Mouse (Mus musculus): ENCODE measurements around the gene Myod1. TPM values are rescaled to one million over a fixed set of nuclear protein-coding genes. Genes with fewer than 3 reads are reported as not detected.

Myod1 gene
- total and polyA plus RNA-seq, 3 experiments: not detected

DNA sequence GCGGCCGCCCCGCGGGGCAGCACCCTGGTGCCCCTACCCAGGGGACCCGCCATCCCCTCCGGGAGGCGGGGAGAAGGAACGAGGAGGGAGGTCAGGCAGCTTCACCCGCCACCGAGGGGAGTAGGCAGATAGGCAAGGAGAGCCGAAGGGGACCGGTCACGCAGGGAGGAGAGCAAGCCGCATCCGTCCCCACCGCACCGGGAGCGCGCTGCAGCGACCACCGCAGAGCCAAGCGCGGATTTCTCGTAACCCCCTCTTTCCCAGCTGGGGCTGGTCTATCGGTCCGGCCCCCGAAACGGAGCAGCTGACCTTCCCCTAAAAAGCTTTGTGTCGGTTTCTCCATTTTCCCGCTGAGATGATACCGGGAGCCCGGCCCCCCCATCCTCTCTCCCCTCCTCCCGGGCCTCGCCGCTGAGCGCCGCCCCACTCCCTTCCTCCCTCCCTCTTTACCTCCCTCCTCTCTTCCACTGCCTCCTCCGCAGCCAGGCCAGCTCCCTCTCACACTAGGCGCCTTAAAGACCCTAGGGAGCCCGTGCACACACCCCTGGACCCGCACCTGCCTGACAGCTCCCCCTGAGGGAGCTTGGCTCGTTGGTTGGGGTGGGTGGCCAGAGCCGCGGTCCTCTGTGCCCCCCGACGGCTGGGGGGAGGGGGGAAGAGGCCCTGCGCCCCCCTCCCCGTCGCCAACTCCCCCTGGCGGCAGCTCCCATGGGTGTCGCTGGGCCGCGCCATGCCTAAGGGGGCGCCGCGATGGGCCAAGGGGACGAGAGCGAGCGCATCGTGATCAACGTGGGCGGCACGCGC lies 20.9 kb downstream of the Myod1 start:
- H3K4me3 ChIP-seq: no peak overlapping the region
- intact Hi-C loops (cut with DNase I): loop anchor here (10.0 kb wide), 1 partner anchor 318 kb away; the partner anchor contains the start of genes Saa3 and Saal1
- WGBS: 4% methylated on average over 62 of the region's 64 CpGs
- H3K4me1 ChIP-seq (ENCODE audit: control insufficient read depth, insufficient read depth, low read length): no peaks in the 10 kb centered on the region
- no peak overlapping the region for H3K9ac ChIP-seq (ENCODE audit: low read depth, low read length)
- no peaks in the 10 kb centered on the region for H3K79me2 ChIP-seq (replicated peaks; ENCODE audit: control insufficient read depth, insufficient read depth, low read length)
- no peak overlapping the region for H3K27ac ChIP-seq
- no peak for DNase-seq
- no peak for TF ChIP-seq POLR2A (IDR thresholded peaks at IDR 0.05; ENCODE audit: insufficient read depth, low read depth, low read length)
- no peak for TF ChIP-seq EP300 (IDR thresholded peaks at IDR 0.05; ENCODE audit: insufficient read depth, low read depth, low read length)
- TF ChIP-seq CTCF (IDR thresholded peaks at IDR 0.05): no peak
- no peaks in the 10 kb centered on the region for H3K36me3 ChIP-seq (ENCODE audit: control insufficient read depth, insufficient read depth, low read length)
- peaks cover 15% of the 10 kb centered on the region for H3K27me3 ChIP-seq (ENCODE audit: control insufficient read depth, insufficient read depth, low read length)

DNA sequence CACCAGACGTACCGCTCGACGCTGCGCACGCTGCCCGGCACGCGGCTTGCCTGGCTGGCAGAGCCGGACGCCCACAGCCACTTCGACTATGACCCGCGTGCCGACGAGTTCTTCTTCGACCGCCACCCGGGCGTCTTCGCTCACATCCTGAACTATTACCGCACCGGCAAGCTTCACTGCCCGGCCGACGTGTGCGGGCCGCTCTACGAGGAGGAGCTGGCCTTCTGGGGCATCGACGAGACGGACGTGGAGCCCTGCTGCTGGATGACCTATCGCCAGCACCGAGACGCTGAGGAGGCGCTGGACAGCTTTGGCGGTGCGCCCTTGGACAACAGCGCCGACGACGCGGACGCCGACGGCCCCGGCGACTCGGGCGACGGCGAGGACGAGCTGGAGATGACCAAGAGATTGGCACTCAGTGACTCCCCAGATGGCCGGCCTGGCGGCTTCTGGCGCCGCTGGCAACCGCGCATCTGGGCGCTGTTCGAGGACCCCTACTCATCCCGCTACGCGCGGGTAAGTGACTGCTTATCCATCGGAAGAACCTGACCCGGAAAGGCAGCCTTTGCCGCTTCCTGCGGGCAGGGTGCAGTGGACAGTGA lies 21.6 kb downstream of the Myod1 start:
- Histone ChIP-seq H3K79me2 (replicated peaks; ENCODE audit: control insufficient read depth, insufficient read depth, low read length) (no peaks in the 10 kb centered on the region), H3K36me3 (ENCODE audit: control insufficient read depth, insufficient read depth, low read length) (no peaks in the 10 kb centered on the region), H3K27ac (no peak overlapping the region), H3K4me1 (ENCODE audit: control insufficient read depth, insufficient read depth, low read length) (no peaks in the 10 kb centered on the region), H3K4me3 (no peak overlapping the region), H3K27me3 (ENCODE audit: control insufficient read depth, insufficient read depth, low read length) (peaks cover 15% of the 10 kb centered on the region), H3K9ac (ENCODE audit: low read depth, low read length) (no peak overlapping the region)
- TF ChIP-seq CTCF (IDR thresholded peaks at IDR 0.05): no peak
- TF ChIP-seq POLR2A (IDR thresholded peaks at IDR 0.05; ENCODE audit: insufficient read depth, low read depth, low read length): no peak
- TF ChIP-seq EP300 (IDR thresholded peaks at IDR 0.05; ENCODE audit: insufficient read depth, low read depth, low read length): no peak
- intact Hi-C loops (cut with DNase I): loop anchor here (10.0 kb wide), 1 partner anchor 317 kb away; the partner anchor contains the start of genes Saa3 and Saal1
- DNase-seq: no peak
- WGBS: 10% methylated on average over 70 of the region's 70 CpGs

DNA sequence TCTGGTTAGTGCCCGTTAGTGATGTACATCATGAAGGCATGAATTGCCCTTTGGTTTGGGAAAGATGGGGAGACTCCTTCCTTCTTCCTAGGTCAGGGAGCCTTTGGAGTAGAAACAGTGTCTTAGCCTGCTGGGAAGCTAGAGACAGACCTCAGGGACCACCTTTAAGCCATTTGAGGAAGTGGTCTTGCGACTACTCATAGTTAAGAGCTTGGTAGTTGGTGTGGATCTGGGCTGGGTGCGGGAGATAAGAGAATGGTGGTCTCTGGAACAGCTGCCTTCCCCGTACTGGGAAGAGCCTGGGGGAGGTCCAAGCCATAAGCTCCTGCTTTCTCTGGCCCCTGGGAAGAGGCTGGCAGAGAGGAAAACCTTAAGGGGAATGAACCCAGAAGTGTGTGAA lies 22.3 kb downstream of the Myod1 start:
- Histone ChIP-seq H3K79me2 (replicated peaks; ENCODE audit: control insufficient read depth, insufficient read depth, low read length) (no peaks in the 10 kb centered on the region), H3K4me3 (no peak overlapping the region), H3K36me3 (ENCODE audit: control insufficient read depth, insufficient read depth, low read length) (no peaks in the 10 kb centered on the region), H3K9ac (ENCODE audit: low read depth, low read length) (no peak overlapping the region), H3K27me3 (ENCODE audit: control insufficient read depth, insufficient read depth, low read length) (peaks cover 15% of the 10 kb centered on the region), H3K4me1 (ENCODE audit: control insufficient read depth, insufficient read depth, low read length) (no peaks in the 10 kb centered on the region), H3K27ac (no peak overlapping the region)
- 57% methylated on average over 4 of the region's 4 CpGs for WGBS
- intact Hi-C loops (cut with DNase I): loop anchor here (10.0 kb wide), 1 partner anchor 316 kb away; the partner anchor contains the start of genes Saa3 and Saal1
- DNase-seq: no peak
- TF ChIP-seq POLR2A (IDR thresholded peaks at IDR 0.05; ENCODE audit: insufficient read depth, low read depth, low read length): no peak
- TF ChIP-seq EP300 (IDR thresholded peaks at IDR 0.05; ENCODE audit: insufficient read depth, low read depth, low read length): no peak
- TF ChIP-seq CTCF (IDR thresholded peaks at IDR 0.05): no peak

DNA sequence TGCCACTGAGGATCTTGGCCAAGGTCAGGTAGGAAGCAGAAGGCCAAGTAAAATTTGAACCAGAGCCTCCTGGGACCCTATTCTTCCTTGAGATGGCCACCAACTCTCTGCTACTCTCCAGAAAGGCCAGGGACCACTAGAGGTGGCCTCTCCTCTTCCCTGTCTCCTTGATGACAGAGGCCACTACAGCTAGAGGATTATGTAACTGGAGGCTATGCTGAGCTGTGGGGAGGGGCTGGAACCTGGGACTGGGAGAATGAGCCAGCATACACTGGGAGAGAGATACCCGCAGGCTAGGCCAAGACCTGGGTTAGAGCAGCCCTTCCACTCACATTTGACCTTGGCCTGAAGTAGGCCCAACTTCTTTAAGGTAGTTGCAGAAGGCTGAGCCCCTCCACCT lies 23.4 kb downstream of the Myod1 start:
- Histone ChIP-seq H3K4me1 (ENCODE audit: control insufficient read depth, insufficient read depth, low read length) (no peaks in the 10 kb centered on the region), H3K4me3 (no peak overlapping the region), H3K9ac (ENCODE audit: low read depth, low read length) (no peak overlapping the region), H3K79me2 (replicated peaks; ENCODE audit: control insufficient read depth, insufficient read depth, low read length) (no peaks in the 10 kb centered on the region), H3K27me3 (ENCODE audit: control insufficient read depth, insufficient read depth, low read length) (peaks cover 12% of the 10 kb centered on the region), H3K27ac (no peak overlapping the region), H3K36me3 (ENCODE audit: control insufficient read depth, insufficient read depth, low read length) (no peaks in the 10 kb centered on the region)
- WGBS: 88% methylated on average over 1 of the region's 1 CpGs
- intact Hi-C loops (cut with DNase I): loop anchor here (10.0 kb wide), 1 partner anchor 315 kb away; the partner anchor contains the start of genes Saa3 and Saal1
- DNase-seq: no peak
- no peak for TF ChIP-seq EP300 (IDR thresholded peaks at IDR 0.05; ENCODE audit: insufficient read depth, low read depth, low read length)
- no peak for TF ChIP-seq CTCF (IDR thresholded peaks at IDR 0.05)
- TF ChIP-seq POLR2A (IDR thresholded peaks at IDR 0.05; ENCODE audit: insufficient read depth, low read depth, low read length): no peak

DNA sequence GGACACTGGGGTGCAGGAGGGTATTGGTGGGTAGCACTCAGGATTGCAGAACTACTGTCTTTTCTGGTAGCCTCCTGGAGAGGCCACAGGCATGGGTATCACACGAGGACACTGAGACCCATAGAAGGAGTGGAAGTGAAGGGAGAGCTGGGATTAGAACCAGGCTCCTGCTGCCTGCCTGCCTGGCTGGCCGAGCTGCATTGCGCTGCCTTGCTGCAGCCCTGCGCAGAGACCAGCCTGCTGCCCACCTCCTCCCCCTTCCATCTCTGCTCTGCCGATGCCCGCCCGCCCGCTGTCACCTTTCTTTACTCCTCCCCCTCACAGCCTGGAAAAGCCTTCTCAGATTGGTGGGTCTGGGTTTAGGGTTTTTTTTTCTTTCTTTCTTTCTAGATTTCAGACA lies 24.1 kb downstream of the Myod1 start:
- Histone ChIP-seq H3K9ac (ENCODE audit: low read depth, low read length) (no peak overlapping the region), H3K27me3 (ENCODE audit: control insufficient read depth, insufficient read depth, low read length) (peaks cover 12% of the 10 kb centered on the region), H3K36me3 (ENCODE audit: control insufficient read depth, insufficient read depth, low read length) (no peaks in the 10 kb centered on the region), H3K4me3 (no peak overlapping the region), H3K27ac (no peak overlapping the region), H3K4me1 (ENCODE audit: control insufficient read depth, insufficient read depth, low read length) (no peaks in the 10 kb centered on the region), H3K79me2 (replicated peaks; ENCODE audit: control insufficient read depth, insufficient read depth, low read length) (no peaks in the 10 kb centered on the region)
- intact Hi-C loops (cut with DNase I): no loop called here
- no peak for DNase-seq
- WGBS: 56% methylated on average over 8 of the region's 8 CpGs
- no peak for TF ChIP-seq POLR2A (IDR thresholded peaks at IDR 0.05; ENCODE audit: insufficient read depth, low read depth, low read length)
- no peak for TF ChIP-seq CTCF (IDR thresholded peaks at IDR 0.05)
- TF ChIP-seq EP300 (IDR thresholded peaks at IDR 0.05; ENCODE audit: insufficient read depth, low read depth, low read length): no peak
